Mouse (Mus musculus): ENCODE measurements around the gene Tmem178b.

DNA sequence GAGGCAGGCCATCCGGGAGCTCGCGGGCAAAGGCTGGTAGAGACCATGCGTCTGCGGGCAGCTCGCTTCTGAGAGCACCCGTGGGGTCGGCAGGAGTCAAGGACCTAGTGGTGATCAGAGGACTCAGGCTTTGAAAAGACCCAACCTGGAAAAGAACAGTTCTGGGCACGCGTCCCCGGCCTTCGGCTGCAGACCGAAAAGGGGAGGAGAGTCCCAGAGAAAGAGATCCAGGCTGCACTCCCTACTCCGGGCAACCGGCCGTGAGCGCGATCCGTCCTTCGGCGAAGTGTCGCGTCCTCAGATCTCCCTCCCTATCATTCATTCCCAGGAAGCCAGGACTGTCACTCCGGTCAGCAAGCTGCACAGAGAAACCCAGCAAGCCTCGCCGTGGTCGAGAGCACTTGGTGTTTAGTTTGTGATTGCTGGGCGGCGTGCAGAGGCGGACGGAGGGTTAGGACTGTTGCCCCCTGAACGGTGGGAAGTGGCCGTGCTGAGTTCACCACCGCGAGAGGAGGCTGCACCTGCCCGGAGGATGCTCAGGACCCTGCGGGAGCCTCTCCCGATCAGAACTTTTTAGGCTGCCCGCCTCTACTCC lies 668 bp upstream of the Tmem178b start:
- TF ChIP-seq CTCF (IDR thresholded peaks at IDR 0.05; ENCODE audit: low read depth) (no peak), EP300 (IDR thresholded peaks at IDR 0.05; ENCODE audit: low read depth) (no peak)

Data from heart, postnatal 0 days (tissue).